Comparison of ENCODE assay signal across 12 mouse cellular contexts in genomic region chr14:31929161-31929707, GRCm38 (mm10).
A peak's percentile ranks its signal among the peaks of the same experiment; 100 is the strongest.
DNase-seq lines count a peak whose midpoint lies in the region; ATAC-seq and TF ChIP-seq lines count a peak whose summit lies in the region.
"Had no signal": no experiment of that assay in that cellular context is flagged by ENCODE, and none has a peak within 500 bp of the region (broad histone marks: within the 10 kb centered on the region; RNA-seq: fewer than 3 reads in every experiment).

No protein-coding gene starts in this region.

- H3K4me1 ChIP-seq in heart, postnatal 0 days (ENCODE audit: control insufficient read depth, insufficient read depth) = peaks cover 33% of the 10 kb centered on the region
- 0 out of 2 replicates have a peak, but pooled peaks cover 10% of the 10 kb centered on the region for H3K4me1 ChIP-seq in kidney, postnatal 0 days (replicated peaks; ENCODE audit: insufficient read depth, low read length)

- no peaks in the 10 kb centered on the region for H3K36me3 ChIP-seq in heart, postnatal 0 days (replicated peaks; ENCODE audit: control insufficient read depth, insufficient read depth, low read length)
- no peaks in the 10 kb centered on the region for H3K36me3 ChIP-seq in kidney, postnatal 0 days (ENCODE audit: insufficient read depth, low read length)
- H3K36me3 ChIP-seq: midbrain, embryonic 10.5 days; neural tube, embryonic 15.5 days had no signal

- no peak overlapping the region for H3K27ac ChIP-seq in heart, postnatal 0 days (ENCODE audit: low read depth)
- no peak overlapping the region for H3K27ac ChIP-seq in kidney, postnatal 0 days
- H3K27ac ChIP-seq: midbrain, embryonic 10.5 days; neural tube, embryonic 15.5 days had no signal

- WGBS in heart, postnatal 0 days = 52% methylated on average over 12 of the region's 12 CpGs
- WGBS in kidney, postnatal 0 days = 51% methylated on average over 12 of the region's 12 CpGs

- H3K27me3 ChIP-seq in heart, postnatal 0 days (ENCODE audit: control insufficient read depth, insufficient read depth, low read length) = no peaks in the 10 kb centered on the region
- no peaks in the 10 kb centered on the region for H3K27me3 ChIP-seq in kidney, postnatal 0 days (ENCODE audit: insufficient read depth, low read length)
- H3K27me3 ChIP-seq: neural tube, embryonic 15.5 days had no signal

- H3K9ac ChIP-seq in heart, postnatal 0 days (replicated peaks; ENCODE audit: low read depth, low read length) = no peak overlapping the region
- H3K9ac ChIP-seq in kidney, postnatal 0 days (ENCODE audit: low read depth, low read length) = no peak overlapping the region
- H3K9ac ChIP-seq: neural tube, embryonic 15.5 days had no signal

- H3K4me2 ChIP-seq in heart, postnatal 0 days (ENCODE audit: low read depth, low read length) = no peak overlapping the region
- H3K4me2 ChIP-seq in kidney, postnatal 0 days (ENCODE audit: low read length) = no peak overlapping the region
- H3K4me2 ChIP-seq: neural tube, embryonic 15.5 days had no signal

- ATAC-seq in heart, postnatal 0 days (ENCODE audit: insufficient read depth, low read depth) = peak; percentile 53; the same call in 1 of the 2 replicates
- ATAC-seq in kidney, postnatal 0 days (replicated peaks; ENCODE audit: low FRiP score, low read depth) = peak; percentile 67
- ATAC-seq in megakaryocyte progenitor cell, adult 5-6 weeks (replicated peaks; ENCODE audit: poor library complexity) = peak; percentile 91

- no peak for TF ChIP-seq EP300 in heart, postnatal 0 days (IDR thresholded peaks at IDR 0.05; ENCODE audit: low read depth)

- peaks cover under 1% of the 10 kb centered on the region; the same call in 1 of the 2 replicates for H3K9me3 ChIP-seq in heart, postnatal 0 days (replicated peaks; ENCODE audit: control insufficient read depth, low read length)
- H3K9me3 ChIP-seq in kidney, postnatal 0 days (replicated peaks; ENCODE audit: low read length) = no peaks in the 10 kb centered on the region
- H3K9me3 ChIP-seq: neural tube, embryonic 15.5 days had no signal

- no peak overlapping the region for H3K4me3 ChIP-seq in heart, postnatal 0 days (ENCODE audit: low read depth, low read length)
- H3K4me3 ChIP-seq in kidney, postnatal 0 days (replicated peaks; ENCODE audit: low read depth, low read length) = no peak overlapping the region
- H3K4me3 ChIP-seq: erythroblast, embryonic 14.5 days; midbrain, embryonic 10.5 days; neural tube, embryonic 15.5 days had no signal

- no peak for DNase-seq in heart, postnatal 0 days (ENCODE audit: low spot score)
- no peak for DNase-seq in heart, postnatal 10 days
- peak; percentile 36 for DNase-seq in WW6 (ENCODE audit: low read depth, low spot score)
- DNase-seq in kidney, postnatal 0 days (ENCODE audit: low spot score) = peak; percentile 16
- no peak for DNase-seq in frontal cortex, adult 2 months (ENCODE audit: extremely low spot score in 1 of 2, low spot score in 1 of 2)
- DNase-seq in right cerebral cortex, adult 2 months (ENCODE audit: low spot score in 2 of 2) = no peak
- DNase-seq in left cerebral cortex, adult 8-10 months (ENCODE audit: low spot score in 2 of 2) = no peak
- DNase-seq: cerebellum, adult 2 months had no signal

- TF ChIP-seq CTCF in heart, postnatal 0 days (IDR thresholded peaks at IDR 0.05; ENCODE audit: low read depth) = no peak
- no peak for TF ChIP-seq CTCF in kidney, postnatal 0 days (IDR thresholded peaks at IDR 0.05; ENCODE audit: low read depth)

- intact Hi-C loops in heart, postnatal 10 days (cut with DNase I) = loop anchor here (1.0 kb wide), 1 partner anchor 13 kb away; no protein-coding TSS in a partner anchor

Comparison
In these comparisons a context has a peak if more than half of its experiments do, and no peak if none do; other contexts are left out.
1. DNase-seq: peak in WW6 (single experiment) and kidney, postnatal 0 days (single experiment); none in heart, postnatal 0 days (single experiment), heart, postnatal 10 days (0 of 2), frontal cortex, adult 2 months (0 of 2), right cerebral cortex, adult 2 months (0 of 2) and left cerebral cortex, adult 8-10 months (0 of 2).
2. Peak in every context shown above with its lines, with median percentiles within 50 percentile points of each other: ATAC-seq.